ENCODE assay signal across 11 mouse cellular contexts in genomic region chr10:99130611-99131010, GRCm38 (mm10). TPM values are rescaled to one million over a fixed set of nuclear protein-coding genes. Genes with fewer than 3 reads are reported as not detected.
DNase-seq lines count a peak whose midpoint lies in the region; ATAC-seq and TF ChIP-seq lines count a peak whose summit lies in the region.
"Had no signal": no experiment of that assay in that cellular context is flagged by ENCODE, and none has a peak within 500 bp of the region (broad histone marks: within the 10 kb centered on the region; RNA-seq: fewer than 3 reads in every experiment).

No protein-coding gene starts in this region.

- no peak overlapping the region for H3K4me3 ChIP-seq in intestine, postnatal 0 days (ENCODE audit: low read depth, low read length)
- H3K4me3 ChIP-seq: embryonic facial prominence, embryonic 12.5 days had no signal

- H3K9ac ChIP-seq in intestine, postnatal 0 days (ENCODE audit: low read depth, low read length) = no peak overlapping the region
- H3K9ac ChIP-seq: embryonic facial prominence, embryonic 12.5 days; liver, embryonic 14.5 days had no signal

- WGBS in intestine, postnatal 0 days = 49% methylated on average over 6 of the region's 6 CpGs

- TF ChIP-seq CTCF in intestine, postnatal 0 days (IDR thresholded peaks at IDR 0.05; ENCODE audit: low read depth) = no peak

- H3K4me1 ChIP-seq in intestine, postnatal 0 days (replicated peaks; ENCODE audit: control insufficient read depth, insufficient read depth, low read length) = peaks cover 3% of the 10 kb centered on the region; the same call in 1 of the 2 replicates
- H3K4me1 ChIP-seq: embryonic facial prominence, embryonic 12.5 days had no signal

- no peak overlapping the region for H3K27ac ChIP-seq in intestine, postnatal 0 days (ENCODE audit: low read depth, low read length)
- H3K27ac ChIP-seq: embryonic facial prominence, embryonic 12.5 days; liver, embryonic 14.5 days had no signal

- no peak overlapping the region for H3K4me2 ChIP-seq in intestine, postnatal 0 days (replicated peaks; ENCODE audit: low read depth)
- H3K4me2 ChIP-seq: embryonic facial prominence, embryonic 12.5 days had no signal

- H3K9me3 ChIP-seq in intestine, postnatal 0 days (ENCODE audit: control insufficient read depth) = no peaks in the 10 kb centered on the region
- H3K9me3 ChIP-seq: embryonic facial prominence, embryonic 12.5 days had no signal

- no peaks in the 10 kb centered on the region for H3K27me3 ChIP-seq in intestine, postnatal 0 days (replicated peaks; ENCODE audit: control insufficient read depth, insufficient read depth, low read length)
- H3K27me3 ChIP-seq: embryonic facial prominence, embryonic 12.5 days had no signal

- peak; percentile 52 for DNase-seq in layer of hippocampus, adult 11-12 months (ENCODE audit: low spot score)
- DNase-seq in layer of hippocampus, postnatal 36 days = no peak
- DNase-seq in NIH3T3 (ENCODE audit: low read depth) = peak; percentile 51
- no peak for DNase-seq in cerebellum, adult 9-10 months
- no peak for DNase-seq in right cerebral cortex, postnatal 25 days

- ATAC-seq in hematopoietic stem cell, adult 5-6 weeks (replicated peaks in 1 of 2; ENCODE audit: insufficient read depth in 1 of 2, low FRiP score in 2 of 2, low TSS enrichment in 1 of 2, low read depth in 1 of 2, poor library complexity in 2 of 2, severe bottlenecking in 2 of 2) = peak; percentile 70 to 75
- ATAC-seq in megakaryocyte, adult 5-6 weeks (ENCODE audit: poor library complexity, severe bottlenecking) = peak; percentile 68
- ATAC-seq in intestine, postnatal 0 days = no peak

- 0 out of 2 replicates have a peak, but pooled peaks cover 12% of the 10 kb centered on the region for H3K36me3 ChIP-seq in intestine, postnatal 0 days (ENCODE audit: control insufficient read depth, insufficient read depth)

RNA-seq across cellular contexts. Expression of gene Phxr2, which starts 4.5 kb away (rescaled TPM):
- not detected for total RNA-seq in layer of hippocampus, postnatal 36 days (2021)
- total RNA-seq in hematopoietic stem cell, adult 5-6 weeks (2017) = not detected in 2 replicates
- not detected in 2 replicates for total RNA-seq in megakaryocyte, adult 5-6 weeks (2015)
- total RNA-seq in megakaryocyte, adult 5-6 weeks (2017) = not detected in 2 replicates
- not detected in 2 replicates for polyA plus RNA-seq in intestine, postnatal 0 days (2015; fragmentation: Nextera tagmentation; extraction: Ambion mirVana)
- total RNA-seq: heart, postnatal 14 days had no signal
- polyA plus RNA-seq: liver, embryonic 14.5 days had no signal

RNA-seq across cellular contexts. Expression of gene Galnt4, which starts 22.7 kb away (rescaled TPM):
- 1 to 10 TPM; 3.6 to 4.0 TPM for total RNA-seq in layer of hippocampus, postnatal 36 days (2021)
- 11.7 and 15.6 TPM in 2 replicates for total RNA-seq in hematopoietic stem cell, adult 5-6 weeks (2017)
- total RNA-seq in megakaryocyte, adult 5-6 weeks (2015) = 8.5 and 9.9 TPM in 2 replicates
- total RNA-seq in megakaryocyte, adult 5-6 weeks (2017) = 9.2 and 12.6 TPM in 2 replicates
- polyA plus RNA-seq in intestine, postnatal 0 days (2015; fragmentation: Nextera tagmentation; extraction: Ambion mirVana) = 12.9 and 13.2 TPM in 2 replicates

RNA-seq across cellular contexts. Expression of gene Poc1b, which starts 23.8 kb away (rescaled TPM):
- total RNA-seq in layer of hippocampus, postnatal 36 days (2021) = 1 to 10 TPM; 6.9 to 9.0 TPM
- 10.9 and 22.7 TPM in 2 replicates for total RNA-seq in hematopoietic stem cell, adult 5-6 weeks (2017)
- 18.5 and 22.2 TPM in 2 replicates for total RNA-seq in megakaryocyte, adult 5-6 weeks (2015)
- 9.0 and 9.1 TPM in 2 replicates for total RNA-seq in megakaryocyte, adult 5-6 weeks (2017)
- polyA plus RNA-seq in intestine, postnatal 0 days (2015; fragmentation: Nextera tagmentation; extraction: Ambion mirVana) = 6.9 and 8.5 TPM in 2 replicates

Comparison
In these comparisons a context has a peak if more than half of its experiments do, and no peak if none do; other contexts are left out.
1. DNase-seq: peak in layer of hippocampus, adult 11-12 months (single experiment) and NIH3T3 (single experiment); none in layer of hippocampus, postnatal 36 days (0 of 2), cerebellum, adult 9-10 months (single experiment) and right cerebral cortex, postnatal 25 days (single experiment).